Mouse (Mus musculus) mouse embryonic stem cell (cell line): ENCODE results near the gene Kctd7.

Experiments used
- in situ Hi-C, 2 experiments: fragments of 300-500 bp; cut with MboI; formaldehyde crosslinking; loops; 1 replicate in 1 of 2; 3 replicates in 1 of 2; pipeline ENCODE4 v1.14.3; 2019 to 2020; ENCODE audit warnings: low sequenced_read_pairs in 2 of 2, low pct_unique_long_range_greater_than_20kb in 1 of 2, mixed read lengths in 1 of 2; ENCODE audit not compliant: unreplicated experiment in 1 of 2

Gene Kctd7

DNA sequence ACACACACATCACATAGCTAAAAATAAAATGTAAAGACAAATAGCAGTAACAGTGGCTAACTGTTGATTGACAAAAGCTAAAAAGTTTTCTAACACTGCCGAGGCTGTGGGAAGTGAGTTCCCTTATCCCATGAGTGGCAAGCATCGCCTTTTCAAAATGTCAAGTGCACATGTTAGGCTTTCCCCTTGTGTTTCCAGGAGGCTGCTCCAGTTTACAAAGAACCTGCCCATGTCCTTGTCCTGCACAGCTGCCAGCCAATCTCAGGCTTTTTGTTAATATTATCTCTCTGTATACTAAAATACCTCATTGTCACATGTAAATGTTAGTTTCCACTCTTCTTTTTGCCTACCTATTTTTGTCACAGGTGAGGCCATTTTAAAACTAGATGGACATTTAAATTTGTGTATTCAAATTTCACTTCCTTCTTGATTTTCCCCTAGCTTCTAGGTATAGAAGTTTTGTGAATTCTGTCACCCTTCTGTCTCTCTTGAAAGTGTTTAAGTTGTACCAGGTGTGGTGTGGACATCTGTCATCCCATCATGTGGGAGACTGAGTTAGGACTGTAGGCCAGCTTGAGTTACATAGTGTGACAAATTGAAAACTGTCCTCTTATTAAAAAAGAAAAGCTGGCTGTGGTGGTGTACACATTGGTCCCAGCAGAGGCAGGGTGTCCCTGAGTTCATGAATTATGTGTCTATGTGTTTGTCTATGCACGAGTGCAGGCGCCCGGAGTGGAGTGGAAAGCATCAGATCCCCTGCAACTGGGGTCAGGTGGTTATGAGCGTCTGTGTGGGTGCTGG, 37.3 kb downstream of the Kctd7 start:
- in situ Hi-C loops, result no loop called here

DNA sequence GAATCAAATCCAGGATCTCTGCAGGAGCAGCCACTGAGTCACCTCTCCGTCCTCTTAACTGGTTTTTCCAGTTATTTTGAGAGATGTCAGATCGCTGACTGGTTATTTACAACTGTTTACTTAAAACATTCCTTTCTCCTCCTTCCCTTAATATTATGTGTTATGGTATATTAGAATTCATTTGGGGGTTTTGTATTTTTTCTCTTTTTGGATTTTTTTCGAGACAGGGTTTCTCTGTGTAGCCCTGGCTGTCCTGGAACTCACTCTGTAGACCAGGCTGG, 37.8 kb downstream of the Kctd7 start:
- in situ Hi-C loops, result no loop called here

DNA sequence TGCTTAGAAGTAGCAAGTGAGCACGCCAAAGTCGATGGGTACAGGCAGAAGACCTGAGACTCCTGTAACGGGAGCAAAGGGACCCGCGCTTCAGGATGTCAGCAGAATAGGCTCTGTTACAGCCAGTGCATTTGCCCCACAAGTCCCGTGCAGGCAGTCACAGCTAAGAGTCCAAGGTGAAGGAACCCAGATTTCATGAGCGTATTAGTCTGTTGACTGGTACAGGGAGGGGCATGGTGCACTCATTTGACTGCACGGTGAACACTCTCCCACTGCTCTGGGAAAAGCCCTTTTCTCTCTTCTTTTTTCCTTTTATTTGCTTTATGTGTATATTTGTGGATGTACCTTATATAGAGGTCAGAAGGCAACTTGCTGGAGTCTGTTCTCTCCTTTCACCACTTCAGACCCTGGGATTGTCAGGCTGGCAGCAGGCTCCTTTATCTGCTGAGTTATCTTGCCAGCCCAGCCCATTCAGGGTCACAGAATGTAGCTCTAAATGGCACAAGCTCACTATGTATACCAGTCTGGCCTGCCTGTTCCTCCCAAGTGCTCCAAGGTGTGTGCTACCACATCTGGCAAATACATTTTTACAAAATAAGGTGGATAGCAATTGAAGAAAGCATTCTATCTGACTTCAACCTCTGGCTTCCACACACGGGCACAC, 39.7 kb downstream of the Kctd7 start:
- in situ Hi-C loops, result no loop called here

DNA sequence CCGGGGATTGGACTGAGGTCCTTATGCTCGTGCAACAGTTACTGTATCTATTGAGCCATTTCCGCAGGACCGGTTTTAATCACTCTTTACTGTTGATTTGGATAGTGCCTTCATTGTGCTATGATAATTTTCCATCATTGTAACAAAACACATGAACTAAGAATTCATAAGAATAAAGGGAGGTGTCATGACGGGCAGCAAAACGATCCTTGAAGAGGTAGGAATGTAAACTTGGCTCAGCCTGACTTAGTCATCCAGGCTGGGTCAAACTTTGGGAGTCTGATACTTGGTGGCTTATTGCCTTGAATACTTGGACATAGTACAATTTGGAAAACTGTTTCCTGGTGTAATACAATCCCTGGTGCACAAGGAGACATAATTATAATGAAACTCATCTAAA, 40.7 kb downstream of the Kctd7 start:
- in situ Hi-C loops, result no loop called here

DNA sequence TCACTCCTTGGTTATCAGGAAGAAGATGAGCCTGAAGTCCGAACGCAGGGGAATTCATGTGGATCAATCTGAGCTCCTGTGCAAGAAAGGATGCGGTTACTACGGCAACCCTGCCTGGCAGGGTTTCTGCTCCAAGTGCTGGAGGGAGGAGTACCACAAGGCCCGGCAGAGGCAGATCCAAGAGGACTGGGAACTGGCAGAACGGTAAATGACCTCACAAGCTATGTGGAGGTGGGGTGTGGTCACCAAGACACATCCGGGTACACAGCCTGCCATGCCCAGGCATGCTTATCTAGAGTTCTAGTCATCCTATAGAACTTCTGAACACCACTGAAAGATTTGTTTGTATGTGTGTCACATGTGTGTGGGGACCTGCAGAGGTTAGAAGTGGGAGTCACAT, 42.7 kb downstream of the Kctd7 start:
- in situ Hi-C loops, result no loop called here

DNA sequence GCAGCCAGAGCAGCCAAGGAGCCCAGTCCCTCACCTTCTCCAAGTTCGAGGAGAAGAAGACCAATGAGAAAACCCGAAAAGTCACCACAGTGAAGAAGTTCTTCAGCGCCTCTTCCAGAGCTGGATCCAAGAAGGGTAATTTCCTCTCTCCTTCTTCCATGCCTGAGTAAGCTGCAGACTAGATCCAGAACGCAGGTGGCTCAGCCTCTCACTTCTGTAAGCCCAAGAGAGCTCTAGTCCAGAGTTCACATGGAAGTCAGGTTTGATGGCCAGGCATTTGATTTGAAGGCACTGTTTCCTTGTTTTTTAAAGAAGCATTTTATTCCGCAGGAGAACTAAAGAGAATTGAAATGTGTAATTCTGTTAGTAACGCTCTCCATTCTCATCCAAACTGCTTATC, 46.2 kb downstream of the Kctd7 start:
- in situ Hi-C loops, result no loop called here

DNA sequence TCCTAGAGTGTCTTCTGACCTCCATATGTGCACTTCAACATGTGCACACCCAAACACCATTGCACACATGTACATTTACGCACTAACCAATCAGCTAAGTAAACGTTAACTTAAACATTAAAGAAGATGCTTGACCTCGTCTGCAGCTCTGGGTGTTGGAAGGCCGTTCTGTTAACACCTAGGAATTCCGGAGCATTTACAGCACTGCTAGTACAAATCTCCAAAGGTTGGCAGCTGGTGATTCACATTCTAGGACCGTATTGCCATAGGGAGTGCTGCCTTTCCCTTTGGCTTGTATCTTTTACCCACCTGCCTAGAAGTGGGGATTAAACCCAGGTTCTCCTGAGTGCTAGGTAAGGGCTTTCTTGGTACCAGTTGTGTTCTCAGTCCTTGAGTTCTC, 47.2 kb downstream of the Kctd7 start:
- in situ Hi-C loops, result no loop called here

DNA sequence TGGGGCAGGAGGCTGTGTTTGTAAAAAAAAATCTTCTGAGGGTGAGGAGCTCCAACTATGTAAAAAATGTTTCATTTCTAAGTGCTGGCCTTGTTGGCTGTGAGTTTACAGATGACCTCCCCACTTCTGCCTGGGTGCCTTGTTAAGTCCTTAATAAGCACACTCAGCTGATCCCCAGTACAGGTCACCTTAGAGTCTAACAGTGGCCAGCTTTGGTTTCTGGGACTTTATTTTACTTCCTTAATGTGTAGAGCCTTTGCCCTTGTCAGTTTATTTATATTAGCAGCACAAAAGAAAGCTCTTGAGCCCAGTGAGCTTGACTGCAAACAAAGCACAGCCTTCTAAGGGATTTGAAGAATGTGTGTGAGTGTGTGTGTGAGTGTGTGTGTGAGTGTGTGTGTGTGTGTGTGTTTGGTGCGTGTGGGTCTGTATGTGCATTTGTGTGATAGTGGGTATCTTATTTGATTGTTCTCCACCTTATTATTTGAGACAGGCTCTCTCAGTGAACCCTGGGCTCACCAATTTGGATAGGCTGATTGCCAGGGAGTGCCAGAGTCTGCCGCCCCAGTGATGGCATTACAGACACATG, 47.8 kb downstream of the Kctd7 start:
- in situ Hi-C loops, result no loop called here

DNA sequence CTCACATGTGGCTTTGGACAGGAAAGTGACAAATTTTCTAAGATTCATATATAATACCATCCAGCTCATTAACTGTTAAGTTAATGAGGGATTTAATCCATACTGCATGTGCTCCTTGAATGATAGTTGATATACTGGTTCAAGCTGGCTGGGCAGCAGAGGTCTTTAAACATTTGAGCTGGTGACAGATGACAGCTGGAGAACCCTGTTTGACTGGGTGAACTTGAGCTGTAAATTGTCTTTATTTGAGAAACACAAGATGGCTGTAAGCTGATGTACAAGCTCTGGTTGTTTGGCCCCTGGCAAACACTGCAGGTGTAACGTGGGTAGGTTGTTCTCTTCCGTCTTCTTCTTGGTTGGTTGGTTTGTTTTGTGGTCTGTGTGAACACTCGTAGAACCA, 49.1 kb downstream of the Kctd7 start:
- in situ Hi-C loops, result no loop called here

DNA sequence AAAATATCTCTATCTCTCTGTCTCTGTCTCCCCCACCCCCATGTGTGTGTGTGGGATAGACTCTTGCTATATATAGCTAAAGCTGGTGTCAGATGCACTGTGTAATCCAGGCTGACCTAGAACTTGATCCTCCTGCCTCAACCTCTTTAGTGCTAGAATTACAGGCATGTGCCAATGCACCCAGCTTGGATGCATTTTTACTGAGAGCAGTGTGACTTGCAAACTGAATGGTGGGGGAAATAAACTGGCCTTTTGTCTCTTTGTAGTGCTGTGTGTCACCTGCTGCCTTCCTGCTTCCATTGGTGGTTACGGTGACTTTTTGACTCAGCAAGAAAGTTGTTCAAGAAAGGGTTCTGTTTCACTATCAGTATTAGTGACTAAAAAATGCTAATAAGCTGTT, 51.6 kb downstream of the Kctd7 start:
- in situ Hi-C loops, result no loop called here

DNA sequence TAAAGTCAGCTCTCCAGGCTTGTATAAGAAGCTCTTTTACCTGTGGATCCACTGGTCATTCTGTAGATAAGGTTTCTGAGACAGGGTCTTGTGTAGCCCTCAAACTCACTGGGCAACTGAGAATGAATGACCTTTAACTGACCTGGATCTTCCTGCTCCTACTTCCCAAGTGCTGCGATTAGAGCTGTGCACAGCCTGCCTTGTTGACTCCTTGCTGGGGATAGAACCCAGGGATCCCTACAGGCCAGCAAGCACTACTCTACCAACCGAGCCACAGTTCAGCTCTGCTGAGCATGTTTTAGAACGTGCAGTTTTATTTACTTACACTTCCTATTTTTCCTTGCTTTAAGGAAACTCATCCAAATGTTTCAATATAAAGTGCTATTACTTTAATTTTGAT, 52.8 kb downstream of the Kctd7 start:
- in situ Hi-C loops, result no loop called here

DNA sequence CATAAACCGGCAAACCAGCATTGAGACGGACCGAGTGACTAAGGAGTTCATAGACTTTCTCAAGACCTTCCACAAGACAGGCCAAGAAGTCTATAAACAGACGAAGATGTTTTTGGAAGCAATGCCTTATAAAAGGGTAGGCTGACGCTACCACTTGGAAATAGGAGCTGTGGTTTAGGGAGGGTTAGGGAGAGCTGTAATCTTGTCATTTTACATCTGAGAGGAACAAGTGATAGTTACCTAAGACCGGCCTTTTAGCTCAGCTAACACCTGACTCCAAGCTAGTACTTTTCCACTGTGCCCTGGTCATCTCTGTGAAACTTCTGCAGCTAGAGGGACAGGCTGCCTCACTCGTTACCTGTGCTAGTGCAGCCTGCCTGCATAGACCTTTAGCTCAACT, 53.3 kb downstream of the Kctd7 start:
- in situ Hi-C loops, result no loop called here

DNA sequence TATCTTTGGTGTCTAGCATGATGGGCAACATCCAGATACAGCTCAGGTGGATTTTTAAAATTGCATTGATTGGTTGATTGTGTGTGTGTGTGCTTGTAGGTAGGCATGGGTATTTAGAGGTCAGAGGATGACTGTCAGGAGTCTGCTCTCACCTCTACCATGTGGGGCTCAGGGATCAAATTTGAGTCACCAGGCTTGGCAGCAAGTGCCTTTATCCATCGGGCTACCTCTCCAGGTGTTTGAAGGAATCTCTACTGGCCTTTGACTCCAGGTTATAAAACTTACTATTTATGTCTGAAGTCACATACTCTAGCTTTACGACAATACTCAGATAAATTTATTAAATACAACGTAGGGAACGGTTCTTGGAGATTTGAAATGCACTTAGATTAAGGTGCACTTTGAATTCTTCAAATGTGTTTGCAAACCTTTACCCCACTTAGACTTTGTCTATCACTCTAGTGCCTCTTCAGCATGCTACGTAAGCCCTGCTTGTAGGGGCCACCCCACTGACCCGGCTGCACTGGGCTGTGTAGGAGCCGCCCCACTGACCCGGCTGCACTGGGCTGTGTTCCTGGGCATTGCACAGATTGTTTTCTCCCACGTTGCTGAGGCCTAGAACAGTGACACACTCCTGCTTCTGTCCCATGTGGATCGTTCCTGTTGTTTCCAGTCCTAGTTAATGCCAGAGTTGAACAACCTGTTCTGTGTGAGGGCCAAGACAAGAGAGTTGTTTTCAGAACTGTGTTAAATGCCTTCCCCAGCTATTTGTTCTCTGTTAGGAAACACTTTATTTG, 55.8 kb downstream of the Kctd7 start:
- in situ Hi-C loops, result no loop called here

DNA sequence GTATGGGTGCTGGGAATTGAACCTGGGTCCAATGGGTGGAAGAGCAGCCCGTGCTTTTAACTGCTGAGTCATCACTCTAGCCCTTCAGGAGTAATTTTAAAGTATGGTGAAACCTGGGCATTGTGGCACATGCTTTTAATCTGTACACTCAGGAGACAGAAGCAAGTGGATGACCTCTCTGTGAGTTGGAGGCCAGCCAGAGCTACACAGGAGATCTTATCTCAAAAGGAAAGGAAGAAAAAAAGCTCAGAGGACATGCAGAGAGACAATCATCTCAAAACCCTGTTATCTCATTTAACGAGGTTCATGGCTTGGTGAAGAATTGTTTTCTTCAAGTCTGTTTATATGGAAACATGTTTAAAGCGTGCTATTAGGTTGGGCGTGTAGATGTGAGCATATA, 59.3 kb downstream of the Kctd7 start:
- in situ Hi-C loops, result no loop called here

DNA sequence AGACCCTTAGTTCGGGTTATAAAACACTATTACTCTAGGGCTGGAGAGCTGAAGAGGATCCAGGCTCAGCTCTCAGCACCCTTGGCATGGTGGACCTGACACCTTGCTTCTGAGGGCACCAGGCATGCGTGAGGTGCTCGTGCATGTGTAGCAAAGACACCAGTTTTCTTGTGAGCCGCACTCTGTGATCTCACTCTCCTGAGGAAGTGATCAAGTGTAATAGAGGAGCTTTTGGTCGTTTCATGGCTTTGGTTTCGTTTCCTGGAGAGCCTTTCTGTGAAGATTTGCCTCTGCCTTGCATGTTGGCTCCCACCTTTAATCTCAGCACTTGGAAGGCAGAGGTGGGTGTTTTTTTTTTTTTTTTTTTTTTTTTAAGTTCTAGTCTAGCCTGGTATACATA, 59.9 kb downstream of the Kctd7 start:
- in situ Hi-C loops, result no loop called here
